16 mouse cellular contexts compared by ENCODE assay signal in the genomic region with DNA sequence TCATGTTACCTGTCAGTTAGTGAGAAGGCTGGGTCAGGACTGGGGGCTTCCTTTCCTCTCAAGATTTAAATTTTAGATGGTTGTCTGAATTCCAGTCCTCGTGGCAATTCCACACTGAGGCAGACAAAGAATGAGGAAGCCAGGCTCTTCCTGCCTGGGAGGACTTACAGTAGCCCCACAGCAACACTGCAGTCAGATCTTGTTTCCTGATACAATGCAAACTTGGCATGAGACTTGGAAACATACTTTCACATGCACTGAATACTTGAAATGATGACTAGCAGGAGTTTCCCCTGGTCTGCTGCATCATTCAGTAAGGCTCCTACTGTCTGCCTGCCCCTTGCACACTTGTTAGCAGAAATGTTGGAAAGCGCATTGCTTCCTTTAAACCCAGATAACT.
DNase-seq lines count a peak whose midpoint lies in the region; ATAC-seq and TF ChIP-seq lines count a peak whose summit lies in the region.
"Had no signal": no experiment of that assay in that cellular context is flagged by ENCODE, and none has a peak within 500 bp of the region (broad histone marks: within the 10 kb centered on the region; RNA-seq: fewer than 3 reads in every experiment).

No protein-coding gene starts in this region.

- 60% methylated on average over 2 of the region's 2 CpGs for WGBS in kidney, embryonic 15.5 days
- 67% methylated on average over 2 of the region's 2 CpGs for WGBS in kidney, embryonic 14.5 days
- 42% methylated on average over 2 of the region's 2 CpGs for WGBS in lung, postnatal 0 days
- 67% methylated on average over 2 of the region's 2 CpGs for WGBS in limb, embryonic 15.5 days

- H3K4me1 ChIP-seq in kidney, embryonic 15.5 days = peaks cover 16% of the 10 kb centered on the region
- peaks cover 10% of the 10 kb centered on the region; the same call in 1 of the 2 replicates for H3K4me1 ChIP-seq in kidney, embryonic 14.5 days (ENCODE audit: control insufficient read depth, insufficient read depth, low read length)
- peaks cover 9% of the 10 kb centered on the region; the same call in 1 of the 2 replicates for H3K4me1 ChIP-seq in lung, postnatal 0 days (ENCODE audit: insufficient read depth, low read depth, low read length)
- H3K4me1 ChIP-seq in limb, embryonic 15.5 days = peaks cover 14% of the 10 kb centered on the region

- intact Hi-C loops in heart, postnatal 14 days (cut with DNase I) = loop anchor here (2.0 to 5.0 kb wide), 2 partner anchors 95 to 150 kb away; no protein-coding TSS in a partner anchor

- no peak overlapping the region for H3K9ac ChIP-seq in kidney, embryonic 15.5 days
- no peak overlapping the region for H3K9ac ChIP-seq in kidney, embryonic 14.5 days (ENCODE audit: low read depth, low read length)
- H3K9ac ChIP-seq in lung, postnatal 0 days (replicated peaks; ENCODE audit: low read depth) = no peak overlapping the region
- no peak overlapping the region for H3K9ac ChIP-seq in limb, embryonic 15.5 days
- H3K9ac ChIP-seq: embryonic facial prominence, embryonic 12.5 days; neural tube, embryonic 12.5 days had no signal

- H3K4me2 ChIP-seq in kidney, embryonic 15.5 days = no peak overlapping the region
- H3K4me2 ChIP-seq in kidney, embryonic 14.5 days (replicated peaks; ENCODE audit: low read depth, low read length) = no peak overlapping the region
- no peak overlapping the region for H3K4me2 ChIP-seq in lung, postnatal 0 days (replicated peaks; ENCODE audit: low read depth, low read length)
- no peak overlapping the region for H3K4me2 ChIP-seq in limb, embryonic 15.5 days
- H3K4me2 ChIP-seq: embryonic facial prominence, embryonic 12.5 days; liver, embryonic 11.5 days; neural tube, embryonic 12.5 days had no signal

- no peak overlapping the region for H3K4me3 ChIP-seq in kidney, embryonic 15.5 days (replicated peaks)
- H3K4me3 ChIP-seq in kidney, embryonic 14.5 days (ENCODE audit: low read length) = no peak overlapping the region
- no peak overlapping the region for H3K4me3 ChIP-seq in lung, postnatal 0 days (ENCODE audit: low read depth, low read length)
- no peak overlapping the region for H3K4me3 ChIP-seq in limb, embryonic 15.5 days
- H3K4me3 ChIP-seq: embryonic facial prominence, embryonic 12.5 days; neural tube, embryonic 12.5 days had no signal

- H3K27ac ChIP-seq in kidney, embryonic 15.5 days = 0 out of 2 replicates have a peak overlapping the region, but pooled peaks have one; percentile 6
- H3K27ac ChIP-seq in kidney, embryonic 14.5 days (ENCODE audit: low read depth, low read length) = no peak overlapping the region
- peak overlapping the region; percentile 15; the same call in 1 of the 2 replicates for H3K27ac ChIP-seq in lung, postnatal 0 days (ENCODE audit: low read length)
- H3K27ac ChIP-seq in limb, embryonic 15.5 days = peak overlapping the region; percentile 24
- H3K27ac ChIP-seq: embryonic facial prominence, embryonic 12.5 days; neural tube, embryonic 12.5 days had no signal

- no peaks in the 10 kb centered on the region for H3K36me3 ChIP-seq in kidney, embryonic 15.5 days
- H3K36me3 ChIP-seq in kidney, embryonic 14.5 days (ENCODE audit: control insufficient read depth, insufficient read depth, low read length) = no peaks in the 10 kb centered on the region
- 0 out of 2 replicates have a peak, but pooled peaks cover 11% of the 10 kb centered on the region for H3K36me3 ChIP-seq in lung, postnatal 0 days (ENCODE audit: insufficient read depth, low read length)
- H3K36me3 ChIP-seq in limb, embryonic 15.5 days = no peaks in the 10 kb centered on the region
- H3K36me3 ChIP-seq: embryonic facial prominence, embryonic 12.5 days; neural tube, embryonic 12.5 days had no signal

- H3K9me3 ChIP-seq in kidney, embryonic 15.5 days (replicated peaks) = no peaks in the 10 kb centered on the region
- H3K9me3 ChIP-seq in kidney, embryonic 14.5 days (ENCODE audit: control insufficient read depth, low read length) = no peaks in the 10 kb centered on the region
- no peaks in the 10 kb centered on the region for H3K9me3 ChIP-seq in lung, postnatal 0 days (ENCODE audit: low read length)
- no peaks in the 10 kb centered on the region for H3K9me3 ChIP-seq in limb, embryonic 15.5 days
- H3K9me3 ChIP-seq: embryonic facial prominence, embryonic 12.5 days; neural tube, embryonic 12.5 days had no signal

- TF ChIP-seq EP300 in lung, postnatal 0 days (IDR thresholded peaks at IDR 0.05) = no peak

- ATAC-seq in kidney, embryonic 15.5 days (replicated peaks; ENCODE audit: low FRiP score) = no peak
- ATAC-seq in kidney, embryonic 14.5 days (ENCODE audit: low FRiP score, low TSS enrichment) = no peak
- peak; percentile 34 for ATAC-seq in lung, postnatal 0 days
- ATAC-seq in limb, embryonic 15.5 days (ENCODE audit: insufficient number of reproducible peaks, low FRiP score, low TSS enrichment, low read depth) = no peak

- no peak for TF ChIP-seq CTCF in lung, postnatal 0 days (IDR thresholded peaks at IDR 0.05)

- DNase-seq in heart, adult 8-10 months (ENCODE audit: low spot score) = peak; percentile 47
- no peak for DNase-seq in heart, postnatal 14 days
- peak; percentile 44 for DNase-seq in lung, postnatal 0 days (ENCODE audit: low spot score)
- DNase-seq in lung, postnatal 4 days = no peak
- no peak for DNase-seq in cerebellum, postnatal 10 days
- DNase-seq: cerebellum, postnatal 36 days; gastrocnemius, postnatal 14 days; layer of hippocampus, adult 9-11 months; right cerebral cortex, postnatal 14 days; thymus, postnatal 36 days had no signal

- no peaks in the 10 kb centered on the region for H3K27me3 ChIP-seq in kidney, embryonic 15.5 days
- H3K27me3 ChIP-seq in kidney, embryonic 14.5 days (ENCODE audit: control insufficient read depth, insufficient read depth, low read length) = no peaks in the 10 kb centered on the region
- H3K27me3 ChIP-seq in lung, postnatal 0 days (replicated peaks; ENCODE audit: insufficient read depth, low read length) = no peaks in the 10 kb centered on the region
- no peaks in the 10 kb centered on the region for H3K27me3 ChIP-seq in limb, embryonic 15.5 days
- H3K27me3 ChIP-seq: embryonic facial prominence, embryonic 12.5 days; neural tube, embryonic 12.5 days had no signal

Comparison
In these comparisons a context has a peak if more than half of its experiments do, and no peak if none do; other contexts are left out.
1. DNase-seq: peak in heart, adult 8-10 months (single experiment) and lung, postnatal 0 days (single experiment); none in heart, postnatal 14 days (0 of 2), lung, postnatal 4 days (0 of 2) and cerebellum, postnatal 10 days (0 of 2).